Mouse (Mus musculus) left cerebral cortex, adult 18-20 months (tissue): ENCODE results near the gene 4930548H24Rik. TPM values are rescaled to one million over a fixed set of nuclear protein-coding genes. Genes with fewer than 3 reads are reported as not detected.
"Not testable (repeated sequence)": the region's sequence is repeated elsewhere in the genome, so short reads cannot be mapped to it uniquely, and the experiment has no call there.

Experiments
- DNase-seq, 2 experiments: peaks; one replicate each; pipeline ENCODE4 v3.0.0; 2021 to 2022; ENCODE audit warnings: low spot score in 2 of 2, mixed read lengths in 1 of 2
- long read RNA-seq, 2 experiments: library from polyadenylated mRNA; stranded (forward); transcript quantifications; one replicate each; pipeline ENCODE4 v2.0.0; 2021
- total RNA-seq, 2 experiments: library from RNA; stranded (reverse); gene quantifications; 2 replicates each; pipeline ENCODE4 v1.2.3; 2021

The 4930548H24Rik gene
- under 1 TPM in 1 of 2 experiments, not detected in 1; 0.16 TPM for total RNA-seq
- long read RNA-seq, experiment 1, result 0 reads
- long read RNA-seq, experiment 2, result 0 reads

GRCm38 (mm10) chr5:31485440-31485839, at the start of gene 4930548H24Rik:
4930548H24Rik (plus strand) TSS chr5:31485740.
- no peak for DNase-seq

GRCm38 (mm10) chr5:31451336-31451735, 34.2 kb upstream of the 4930548H24Rik start:
- no peak for DNase-seq

- peak; percentile 85 to 92 for DNase-seq
Observed at GRCm38 (mm10) chr5:31451878-31452561, 33.5 kb upstream of the 4930548H24Rik start, which contains the start of gene Zfp512. Zfp512 (plus strand) TSS chr5:31452431.

- DNase-seq, result no peak
Observed at GRCm38 (mm10) chr5:31452562-31452878, 33.0 kb upstream of the 4930548H24Rik start.

- DNase-seq, result no peak
Observed at GRCm38 (mm10) chr5:31452886-31453410, 32.6 kb upstream of the 4930548H24Rik start.

GRCm38 (mm10) chr5:31467798-31468197, 17.7 kb upstream of the 4930548H24Rik start:
- no peak for DNase-seq

- no peak for DNase-seq
Observed at GRCm38 (mm10) chr5:31469711-31470110, 15.8 kb upstream of the 4930548H24Rik start.

- DNase-seq, result peak; percentile 36 to 46
Observed at GRCm38 (mm10) chr5:31470334-31470733, 15.2 kb upstream of the 4930548H24Rik start.

- DNase-seq, result no peak
Observed at GRCm38 (mm10) chr5:31480536-31480935, 5.0 kb upstream of the 4930548H24Rik start.

GRCm38 (mm10) chr5:31487889-31488288, 2.3 kb downstream of the 4930548H24Rik start:
- DNase-seq, result no peak

- no peak for DNase-seq
Observed at GRCm38 (mm10) chr5:31489116-31489769, 3.7 kb downstream of the 4930548H24Rik start.

- DNase-seq, result no peak
Observed at GRCm38 (mm10) chr5:31492031-31492430, 6.5 kb downstream of the 4930548H24Rik start.

- peak; percentile 89 to 93 for DNase-seq
Observed at GRCm38 (mm10) chr5:31494513-31495297, 9.2 kb downstream of the 4930548H24Rik start, which contains the start of gene Gpn1. Gpn1 (plus strand) TSS chr5:31494741.

- no peak for DNase-seq
Observed at GRCm38 (mm10) chr5:31504843-31505242, 19.3 kb downstream of the 4930548H24Rik start.

GRCm38 (mm10) chr5:31512481-31512880, 26.9 kb downstream of the 4930548H24Rik start:
- DNase-seq, result no peak

- no peak for DNase-seq
Observed at GRCm38 (mm10) chr5:31520556-31520955, 35.0 kb downstream of the 4930548H24Rik start.

- peak; percentile 63 to 72 for DNase-seq
Observed at GRCm38 (mm10) chr5:31526354-31527116, 41.0 kb downstream of the 4930548H24Rik start, which contains the start of gene Slc4a1ap. Slc4a1ap (plus strand) TSS chr5:31526995.

GRCm38 (mm10) chr5:31527117-31527680, 41.7 kb downstream of the 4930548H24Rik start:
- DNase-seq, result no peak

GRCm38 (mm10) chr5:31527707-31528106, 42.2 kb downstream of the 4930548H24Rik start, which contains the start of gene Supt7l:
Supt7l (minus strand) TSS chr5:31527807.
- DNase-seq, result not testable (repeated sequence)

GRCm38 (mm10) chr5:31528560-31528959, 43.0 kb downstream of the 4930548H24Rik start:
- no peak for DNase-seq
